Mouse (Mus musculus) ES-E14 (cell line): ENCODE measurements around the gene Sox5. TPM values are rescaled to one million over a fixed set of nuclear protein-coding genes. Genes with fewer than 3 reads are reported as not detected.

Experiments
- DNase-seq: peaks from one replicate; pipeline ENCODE4 v3.0.0-alpha.2; 2013; ENCODE audit warnings: low read depth, low spot score
- H3K27ac ChIP-seq: 2 replicates; pipeline ENCODE4 v1.5.1; 2012; ENCODE audit warnings: low read depth, mild to moderate bottlenecking, low read length, moderate library complexity, mixed read lengths; ENCODE audit not compliant: poor library complexity, insufficient read depth, severe bottlenecking
- H3K36me3 ChIP-seq: 2 replicates; pipeline ENCODE4 v1.6.1; 2012; ENCODE audit warnings: mild to moderate bottlenecking, low read length, moderate library complexity, mixed read lengths; ENCODE audit not compliant: control insufficient read depth, poor library complexity, insufficient read depth, severe bottlenecking
- H3K4me1 ChIP-seq, 2 experiments: fragments of 150-350 bp in 1 of 2; sonication (generic) in 1 of 2; 2 replicates each; pipeline ENCODE4 v1.6.1; 2012; ENCODE audit warnings: low read length in 2 of 2, mild to moderate bottlenecking in 1 of 2, mixed read lengths in 1 of 2; ENCODE audit not compliant: control insufficient read depth in 2 of 2, insufficient read depth in 2 of 2, poor library complexity in 1 of 2
- H3K4me3 ChIP-seq, 2 experiments: fragments of 150-350 bp in 1 of 2; sonication (generic) in 1 of 2; 2 replicates each; pipeline ENCODE4 v1.5.1; 2012; ENCODE audit warnings: low read length in 2 of 2, low read depth in 1 of 2, mild to moderate bottlenecking in 1 of 2, mixed read lengths in 1 of 2; ENCODE audit not compliant: insufficient read depth in 1 of 2, poor library complexity in 1 of 2, severe bottlenecking in 1 of 2
- H3K9ac ChIP-seq: 2 replicates; pipeline ENCODE4 v1.6.1; 2012; ENCODE audit warnings: low read depth, mild to moderate bottlenecking, low read length, mixed read lengths; ENCODE audit not compliant: poor library complexity, insufficient read depth, severe bottlenecking
- H3K9me3 ChIP-seq: fragments of 150-350 bp; sonication (generic); 2 replicates; pipeline ENCODE4 v1.6.1; 2012; ENCODE audit warnings: low read depth, mild to moderate bottlenecking, low read length; ENCODE audit not compliant: control insufficient read depth, insufficient read depth
- CHD2 ChIP-seq: IDR thresholded peaks from 2 replicates; pipeline ENCODE4 v1.6.1; 2014; ENCODE audit warnings: mild to moderate bottlenecking, low read depth, low read length, inconsistent platforms
- HCFC1 ChIP-seq: IDR thresholded peaks from 2 replicates; pipeline ENCODE4 v1.6.1; 2012; ENCODE audit warnings: low read length, inconsistent platforms, borderline replicate concordance; ENCODE audit not compliant: insufficient read depth
- MAFK ChIP-seq: IDR thresholded peaks from 2 replicates; pipeline ENCODE4 v1.6.1; 2014; ENCODE audit warnings: mild to moderate bottlenecking, low read depth, low read length, inconsistent platforms; ENCODE audit not compliant: insufficient read depth
- ZC3H11A ChIP-seq: IDR thresholded peaks from 2 replicates; pipeline ENCODE4 v1.6.1; 2012; ENCODE audit warnings: low read depth, mild to moderate bottlenecking, inconsistent platforms, low read length, borderline replicate concordance
- ZNF384 ChIP-seq: IDR thresholded peaks from 2 replicates; pipeline ENCODE4 v1.6.1; 2012; ENCODE audit warnings: low read depth, low read length, inconsistent platforms
- in situ Hi-C, 2 experiments: fragments of 600-800 bp; cut with MboI; formaldehyde crosslinking; loops; one replicate each; pipeline ENCODE4 v1.15.1; 2025; ENCODE audit warnings: low sequenced_read_pairs in 2 of 2, inconsistent platforms in 1 of 2; ENCODE audit not compliant: unreplicated experiment in 2 of 2
- total RNA-seq: library from RNA; depleted of rRNA; stranded (reverse); fragments of 300-350 nt; gene quantifications from 2 replicates; pipeline ENCODE4 v1.2.3, GENCODE M21; 2012

Sox5 gene
- total RNA-seq, 1 experiment: 0.36 TPM

DNA sequence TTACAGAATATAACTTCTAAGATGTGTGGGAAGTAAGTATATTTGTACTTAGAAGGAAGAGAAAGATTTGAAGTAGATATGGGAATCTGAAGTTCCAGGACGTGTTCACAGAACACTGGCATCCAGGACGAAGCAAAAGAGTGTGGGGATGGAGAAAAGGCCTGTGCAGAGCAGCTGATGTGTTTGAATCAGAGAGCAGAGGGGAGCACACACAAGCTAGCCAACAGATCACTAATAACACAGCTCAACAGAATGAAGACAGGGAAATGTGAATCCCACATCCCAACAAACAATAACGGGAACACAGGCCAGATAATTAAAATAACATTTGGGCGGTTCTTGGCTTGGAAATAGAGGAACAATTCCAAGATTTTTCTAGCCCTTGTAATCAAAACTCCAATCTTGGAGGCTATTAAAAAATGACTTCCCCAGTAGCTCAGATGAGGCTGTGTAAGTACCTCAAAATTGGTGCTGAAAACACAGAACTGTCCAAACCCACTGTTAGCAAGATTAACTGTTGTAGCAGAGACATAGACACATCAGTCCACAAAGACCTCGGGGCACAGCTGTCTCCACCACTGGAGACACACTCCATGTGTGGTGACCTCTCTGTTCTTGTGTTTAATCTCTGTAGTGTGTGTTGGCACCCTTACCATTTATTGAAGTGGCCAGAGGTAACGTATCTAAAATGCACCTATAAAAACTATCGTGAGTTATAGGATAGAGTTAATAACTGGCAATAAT is 90.3 kb downstream of the Sox5 start:
- H3K4me1 ChIP-seq: no peaks in the 10 kb centered on the region
- no peak for TF ChIP-seq ZC3H11A
- no peak for TF ChIP-seq MAFK
- TF ChIP-seq CHD2: no peak
- no peak for TF ChIP-seq ZNF384
- no peak for TF ChIP-seq HCFC1
- DNase-seq: no peak
- in situ Hi-C loops: no loop called here
- H3K27ac ChIP-seq: no peak overlapping the region
- no peaks in the 10 kb centered on the region for H3K36me3 ChIP-seq
- H3K4me3 ChIP-seq: no peak overlapping the region
- no peak overlapping the region for H3K9ac ChIP-seq
- H3K9me3 ChIP-seq: no peaks in the 10 kb centered on the region

DNA sequence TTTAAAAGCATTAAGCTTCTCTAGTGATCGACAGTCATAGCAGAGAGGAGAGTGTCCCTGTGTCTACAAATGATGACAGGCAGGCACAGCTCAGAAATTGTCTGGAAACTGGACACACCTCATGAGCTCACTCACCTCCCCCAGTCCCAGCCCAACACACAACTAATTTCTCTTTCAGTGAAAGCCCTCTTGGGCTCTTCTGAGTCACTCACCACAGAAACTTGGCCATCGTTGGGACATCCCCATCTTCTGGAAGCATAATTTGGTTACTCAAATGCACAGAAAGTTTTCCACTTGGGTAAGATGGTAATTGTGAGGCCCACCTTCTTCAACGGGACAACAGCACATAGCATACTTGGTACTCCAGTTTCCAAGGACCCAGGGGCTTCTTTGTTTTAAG is 92.7 kb downstream of the Sox5 start:
- no peak overlapping the region for H3K4me3 ChIP-seq
- in situ Hi-C loops: no loop called here
- no peaks in the 10 kb centered on the region for H3K9me3 ChIP-seq
- H3K4me1 ChIP-seq: no peaks in the 10 kb centered on the region
- H3K27ac ChIP-seq: no peak overlapping the region
- H3K9ac ChIP-seq: no peak overlapping the region
- no peaks in the 10 kb centered on the region for H3K36me3 ChIP-seq
- TF ChIP-seq ZC3H11A (no peak), CHD2 (no peak), ZNF384 (no peak), HCFC1 (no peak), MAFK (no peak)
- no peak for DNase-seq

DNA sequence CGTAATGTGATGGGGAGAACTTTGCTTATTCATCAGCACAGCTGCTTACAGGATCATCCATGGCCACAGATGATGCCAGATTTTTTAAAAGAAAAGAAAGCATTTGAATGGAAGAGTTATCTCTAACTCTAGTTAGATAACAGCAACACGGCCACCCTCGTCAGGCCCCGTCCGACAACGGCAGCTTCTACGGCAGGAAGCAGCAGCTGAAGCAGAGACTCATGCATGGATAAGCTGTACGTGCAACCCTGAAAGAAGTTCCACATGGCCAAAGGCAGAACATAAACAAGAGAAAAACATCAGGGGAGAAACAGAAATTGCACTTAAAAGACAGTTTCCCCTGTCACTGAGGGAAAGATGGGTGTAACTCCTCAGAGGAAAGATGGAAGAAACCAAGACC is 94.1 kb downstream of the Sox5 start:
- Histone ChIP-seq H3K27ac (no peak overlapping the region), H3K9ac (no peak overlapping the region), H3K4me3 (no peak overlapping the region), H3K4me1 (no peaks in the 10 kb centered on the region), H3K9me3 (no peaks in the 10 kb centered on the region), H3K36me3 (no peaks in the 10 kb centered on the region)
- no peak for DNase-seq
- TF ChIP-seq HCFC1 (no peak), CHD2 (no peak), ZC3H11A (no peak), MAFK (no peak), ZNF384 (no peak)
- in situ Hi-C loops: no loop called here

DNA sequence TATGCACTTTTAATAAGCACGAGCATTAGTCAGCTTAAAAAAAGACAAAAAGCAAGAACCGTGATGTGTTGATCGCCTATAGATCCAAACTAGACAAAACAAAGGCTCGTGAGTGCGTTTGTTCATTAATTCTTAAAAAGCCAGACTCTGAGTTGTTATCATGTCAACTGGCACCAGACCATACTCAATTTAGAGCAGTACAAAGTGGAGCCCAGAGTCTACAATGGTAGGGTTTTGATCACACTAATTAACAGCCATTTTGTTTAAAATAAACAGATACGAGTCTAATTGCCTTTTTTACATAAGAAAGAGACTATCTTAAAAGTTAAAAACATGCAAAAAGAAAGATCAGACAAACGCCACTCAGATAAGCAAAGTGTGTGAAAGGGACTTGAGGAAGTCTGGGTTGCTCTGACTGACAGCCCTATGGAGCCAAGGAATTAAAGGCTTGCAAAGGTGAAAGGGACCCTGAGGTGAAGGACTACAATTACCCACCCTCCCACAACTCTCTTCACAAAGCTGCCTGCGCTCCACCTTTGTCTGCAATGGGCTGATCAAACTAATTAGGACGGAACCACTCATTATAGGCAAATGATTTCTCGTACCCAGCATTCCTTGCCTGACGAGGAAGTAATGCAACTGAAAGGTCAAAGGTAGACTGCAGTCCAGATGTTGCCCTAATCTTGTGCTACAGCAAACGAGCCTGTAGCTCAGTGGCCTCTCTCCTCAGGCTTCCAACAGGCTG is 100.6 kb downstream of the Sox5 start:
- no peak overlapping the region for H3K4me3 ChIP-seq
- H3K9ac ChIP-seq: no peak overlapping the region
- H3K9me3 ChIP-seq: no peaks in the 10 kb centered on the region
- no peak overlapping the region for H3K27ac ChIP-seq
- no peaks in the 10 kb centered on the region for H3K36me3 ChIP-seq
- TF ChIP-seq CHD2 (no peak), ZNF384 (no peak), MAFK (no peak), ZC3H11A (no peak), HCFC1 (no peak)
- in situ Hi-C loops: no loop called here
- no peaks in the 10 kb centered on the region for H3K4me1 ChIP-seq
- no peak for DNase-seq
